Mouse (Mus musculus) adrenal gland, adult (tissue): ENCODE data around the gene Sox6.

Experiments
- DNase-seq, 2 experiments: peaks; one replicate each; pipeline ENCODE4 v3.0.0; 2022 to 2023; ENCODE audit warnings: low spot score in 1 of 2; ENCODE audit not compliant: inconsistent age in 2 of 2

The Sox6 gene

GRCm38 (mm10) chr7:115448403-115449025 lies 590.1 kb downstream of the Sox6 start:
- DNase-seq: no peak

- DNase-seq: no peak
Measured at GRCm38 (mm10) chr7:115447091-115447490, 591.5 kb downstream of the Sox6 start.

- no peak for DNase-seq
Measured at GRCm38 (mm10) chr7:115446481-115447016, 592.0 kb downstream of the Sox6 start.

- no peak for DNase-seq
Measured at GRCm38 (mm10) chr7:115426161-115426982, 612.2 kb downstream of the Sox6 start.

GRCm38 (mm10) chr7:115422828-115423227 lies 615.8 kb downstream of the Sox6 start:
- DNase-seq: no peak

- DNase-seq: no peak
Measured at GRCm38 (mm10) chr7:115420960-115421359, 617.6 kb downstream of the Sox6 start.
